Mouse (Mus musculus) MEL-GATA-1-ER (cell line): ENCODE measurements around the gene Clns1a.

Experiments
- DNase-seq: peaks from one replicate; pipeline ENCODE4 v3.0.0-alpha.2; 2012; ENCODE audit warnings: low read depth; ENCODE audit errors: extremely low read depth

Clns1a gene

GRCm38 (mm10) chr7:97696506-97697254 is at the start of gene Clns1a:
Gene Clns1a, plus strand, starts transcription at chr7:97696634.
- DNase-seq: peak; percentile 93

- DNase-seq: no peak
Measured at GRCm38 (mm10) chr7:97647656-97648055, 48.8 kb upstream of the Clns1a start.

DNA sequence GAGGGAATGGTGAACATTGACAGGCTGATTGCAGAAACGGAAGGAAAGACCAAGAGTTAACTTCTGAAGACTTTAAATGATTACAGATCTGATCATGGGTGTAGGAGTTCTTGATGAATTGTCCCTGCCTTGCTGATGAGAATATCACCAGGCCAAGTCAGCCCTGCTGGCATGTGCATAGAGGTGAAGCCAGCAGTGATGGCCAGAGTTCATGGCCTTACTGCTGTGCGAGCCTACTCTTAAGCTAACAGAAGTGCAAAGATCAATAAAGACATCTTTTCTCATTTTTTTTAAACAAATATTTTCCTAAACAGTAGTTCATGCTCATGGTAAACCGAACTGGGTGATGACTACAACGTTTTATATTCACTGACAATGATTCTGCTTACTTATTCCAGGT is 45.7 kb upstream of the Clns1a start:
- DNase-seq: no peak

DNA sequence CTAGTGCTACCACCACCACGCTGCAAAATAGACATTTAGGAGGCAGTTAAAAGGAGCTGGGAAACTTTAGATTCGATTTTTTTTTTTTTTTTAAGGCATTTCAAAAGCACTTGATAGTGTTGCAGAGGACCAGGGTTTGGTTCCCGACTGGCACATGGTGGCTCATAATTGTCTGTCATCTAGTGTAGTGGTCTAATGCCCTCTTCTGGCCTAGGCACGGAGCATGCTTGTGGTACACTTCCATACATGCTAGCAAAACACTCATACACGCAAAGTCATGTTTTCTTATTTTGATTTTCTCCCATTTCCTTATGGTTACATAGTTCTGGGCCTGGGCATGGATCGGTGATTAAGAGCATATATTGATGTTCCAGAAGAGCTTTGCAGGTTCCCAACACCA is 40.3 kb upstream of the Clns1a start:
- DNase-seq: no peak

GRCm38 (mm10) chr7:97661634-97662033 is 34.8 kb upstream of the Clns1a start:
- no peak for DNase-seq

GRCm38 (mm10) chr7:97679239-97679638 is 17.2 kb upstream of the Clns1a start:
- peak; percentile 26 for DNase-seq

- no peak for DNase-seq
Measured at GRCm38 (mm10) chr7:97687831-97688230, 8.6 kb upstream of the Clns1a start.

DNA sequence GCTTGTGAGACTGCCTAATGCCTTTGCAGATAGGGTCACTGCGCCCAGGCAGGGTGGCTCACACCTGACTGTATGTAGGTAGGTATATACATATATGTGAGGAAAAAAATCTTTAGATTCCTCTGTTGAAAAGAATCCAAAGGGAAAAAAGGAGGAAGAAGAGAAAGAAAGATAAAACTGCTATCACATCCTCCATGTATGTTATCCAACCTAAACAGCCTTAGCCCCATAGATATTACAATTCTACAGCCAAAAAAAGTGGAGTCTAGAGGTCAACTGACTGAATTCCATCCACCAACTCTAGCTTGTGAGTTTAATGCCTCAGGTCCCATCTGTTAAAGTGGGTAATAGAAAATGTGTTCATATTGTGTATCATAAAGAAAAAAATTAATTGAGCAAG is 993 bp upstream of the Clns1a start:
- no peak for DNase-seq

DNA sequence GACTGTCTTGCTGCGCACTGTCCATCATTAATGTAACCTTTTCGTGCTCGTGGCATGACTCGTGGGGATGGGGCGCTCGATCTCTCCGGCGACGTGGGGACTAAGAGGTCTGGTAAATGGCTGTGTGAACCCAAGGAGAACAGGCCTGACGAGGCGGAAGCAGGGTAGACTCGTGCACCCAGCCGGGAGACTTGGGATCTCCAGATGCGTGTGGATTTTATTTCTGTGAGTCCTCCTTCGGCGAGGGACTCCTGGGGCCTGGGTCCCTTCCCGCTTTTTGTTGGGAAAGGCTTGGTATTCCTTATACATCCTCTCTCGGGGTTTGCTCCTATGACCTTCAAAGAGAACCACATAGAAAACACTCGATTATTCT is 315 bp upstream of the Clns1a start:
- no peak for DNase-seq

DNA sequence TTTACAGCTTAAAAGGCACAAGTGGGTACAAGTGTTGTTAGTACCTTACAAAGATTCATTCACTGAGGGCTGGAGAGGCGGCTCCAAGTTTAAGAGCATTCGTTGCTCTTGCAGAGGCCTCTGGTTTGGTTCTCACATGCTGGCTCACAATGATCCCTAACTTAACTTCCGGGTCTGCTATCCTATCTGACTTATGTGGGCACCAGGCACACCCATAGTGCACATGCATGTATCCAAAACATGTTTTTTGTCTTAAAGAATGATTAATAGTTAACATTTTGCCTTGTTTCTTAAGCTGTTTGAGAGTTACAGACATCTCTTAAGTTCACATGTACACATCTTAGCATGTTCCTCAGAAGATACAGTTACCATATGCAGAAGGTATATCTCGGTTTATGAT is 3.7 kb downstream of the Clns1a start:
- DNase-seq: peak; percentile 14

GRCm38 (mm10) chr7:97701106-97701505 is 4.7 kb downstream of the Clns1a start:
- DNase-seq: no peak

DNA sequence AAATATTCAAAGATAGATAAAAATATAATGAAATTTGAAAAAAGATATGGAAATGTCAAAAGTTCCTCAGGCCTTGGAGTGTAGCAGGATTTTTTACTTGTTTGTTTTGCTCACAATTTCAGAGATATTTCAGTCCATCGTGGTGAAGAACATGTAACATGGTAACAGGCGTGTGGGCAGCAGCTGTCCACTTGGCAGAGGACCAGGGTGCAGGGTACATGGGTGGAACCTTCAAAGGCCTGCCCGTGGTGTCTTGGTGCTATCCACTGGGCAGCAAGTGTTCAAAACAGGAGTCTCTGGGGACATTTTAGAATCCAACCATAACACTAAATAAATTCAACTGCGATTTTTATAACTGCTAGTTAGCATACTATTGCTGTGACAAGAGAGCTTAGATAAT is 10.7 kb downstream of the Clns1a start:
- no peak for DNase-seq

GRCm38 (mm10) chr7:97707809-97708208 is 11.4 kb downstream of the Clns1a start:
- no peak for DNase-seq

DNA sequence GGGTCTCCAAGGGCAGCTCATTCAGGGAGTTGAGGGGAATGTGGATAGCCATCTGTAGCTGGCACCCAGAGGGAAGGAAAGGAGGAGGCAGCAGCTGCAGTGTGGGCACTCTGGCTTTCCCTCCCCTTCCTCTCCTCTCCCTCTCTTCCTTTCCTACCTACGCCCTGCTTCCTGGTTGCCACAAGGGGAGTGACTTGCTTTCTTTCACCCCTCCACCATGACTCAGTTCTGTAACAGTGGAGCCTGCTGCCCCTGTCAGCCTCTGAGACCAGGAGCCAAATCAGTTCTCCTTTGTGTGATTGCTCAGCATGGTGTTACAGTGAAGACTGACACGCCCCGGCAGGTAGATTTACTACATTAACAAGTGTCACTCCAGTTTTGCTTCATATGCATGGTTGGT is 12.8 kb downstream of the Clns1a start:
- DNase-seq: no peak

DNA sequence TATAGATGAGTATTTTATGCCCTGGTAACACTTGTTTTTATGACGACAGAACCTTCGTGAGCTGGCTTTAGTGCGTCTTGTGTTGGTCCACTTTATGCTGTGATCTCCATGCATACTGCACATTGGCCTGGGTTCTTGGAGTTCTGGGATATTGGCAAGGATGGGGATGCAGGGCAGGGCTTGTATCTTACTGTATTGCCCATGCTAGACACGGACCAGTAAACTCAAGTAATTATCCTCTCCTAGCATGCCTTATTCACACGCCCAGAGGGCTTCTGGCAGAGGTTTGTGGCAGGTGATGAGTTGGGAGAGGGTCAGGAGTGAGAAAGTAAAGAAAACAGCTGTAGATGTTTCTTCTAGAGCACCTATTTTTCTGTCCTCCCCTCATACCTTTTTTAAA is 18.2 kb downstream of the Clns1a start:
- DNase-seq: no peak

- no peak for DNase-seq
Measured at GRCm38 (mm10) chr7:97717326-97717725, 20.9 kb downstream of the Clns1a start.

- no peak for DNase-seq
Measured at GRCm38 (mm10) chr7:97719078-97719477, 22.6 kb downstream of the Clns1a start.

DNA sequence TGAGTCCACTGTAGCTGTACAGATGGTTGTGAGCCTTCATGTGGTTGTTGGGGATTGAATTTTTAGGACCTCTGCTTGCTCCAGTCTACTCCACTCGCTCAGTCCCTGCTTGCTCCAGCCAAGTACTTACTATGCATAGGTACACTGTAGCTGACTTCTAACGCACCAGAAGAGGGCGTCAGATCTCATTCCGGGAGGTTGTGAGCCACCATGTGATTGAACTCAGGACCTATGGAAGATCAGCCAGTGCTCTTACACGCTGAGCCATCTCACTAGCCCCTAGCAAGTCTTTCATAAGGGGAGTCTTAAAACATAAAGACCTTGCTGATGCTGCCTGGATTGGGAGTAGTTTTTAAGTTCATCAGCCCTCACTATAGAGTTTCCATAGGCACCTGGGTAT is 23.7 kb downstream of the Clns1a start:
- no peak for DNase-seq

GRCm38 (mm10) chr7:97722278-97722918 is 26.0 kb downstream of the Clns1a start:
- no peak for DNase-seq

- no peak for DNase-seq
Measured at GRCm38 (mm10) chr7:97723646-97724538, 27.5 kb downstream of the Clns1a start.

DNA sequence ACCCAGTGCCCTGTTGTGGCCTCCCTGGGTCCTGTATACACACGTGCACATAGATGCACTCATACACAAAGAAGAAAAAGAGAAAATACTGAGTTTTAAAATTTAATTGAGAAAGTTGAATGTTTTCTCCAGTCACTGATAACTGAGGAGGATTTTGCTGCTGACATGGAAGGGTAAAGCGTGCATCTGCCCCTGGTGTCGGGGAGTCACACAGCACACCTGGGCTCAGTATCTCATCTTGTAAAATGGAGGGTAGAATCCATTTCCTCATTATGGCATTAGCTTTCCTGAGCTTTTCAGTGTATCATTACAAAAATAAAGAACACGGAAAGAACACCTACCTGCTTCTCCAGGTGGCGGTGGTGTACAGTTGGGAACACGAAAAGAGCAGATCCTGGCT is 29.0 kb downstream of the Clns1a start:
- no peak for DNase-seq

DNA sequence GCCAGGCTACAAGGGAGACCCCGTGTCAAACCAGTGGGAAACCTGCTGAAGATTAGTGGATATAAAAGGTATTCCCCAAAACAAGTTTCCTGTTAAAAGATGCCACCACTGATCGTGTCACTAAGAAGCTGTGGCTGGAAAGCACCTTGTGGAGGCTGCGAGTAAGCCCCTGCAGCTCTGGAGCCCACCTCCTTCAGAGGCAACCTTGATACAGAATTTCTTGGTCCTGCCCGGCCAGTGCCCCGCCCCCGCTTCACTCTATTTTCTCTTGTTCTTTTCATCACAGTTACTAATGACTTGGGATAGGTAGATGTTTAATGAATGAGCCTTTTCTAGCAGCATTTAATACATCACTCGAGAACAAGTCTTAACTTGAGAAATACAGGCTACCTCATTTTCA is 29.6 kb downstream of the Clns1a start:
- no peak for DNase-seq
